Mouse (Mus musculus): ENCODE data around the gene Pla2g2c. TPM values are rescaled to one million over a fixed set of nuclear protein-coding genes. Genes with fewer than 3 reads are reported as not detected.
A peak's percentile ranks its signal among the peaks of the same experiment; 100 is the strongest.

The Pla2g2c gene
- polyA plus RNA-seq, 2 experiments = 0.01 TPM; not detected in 1

DNA sequence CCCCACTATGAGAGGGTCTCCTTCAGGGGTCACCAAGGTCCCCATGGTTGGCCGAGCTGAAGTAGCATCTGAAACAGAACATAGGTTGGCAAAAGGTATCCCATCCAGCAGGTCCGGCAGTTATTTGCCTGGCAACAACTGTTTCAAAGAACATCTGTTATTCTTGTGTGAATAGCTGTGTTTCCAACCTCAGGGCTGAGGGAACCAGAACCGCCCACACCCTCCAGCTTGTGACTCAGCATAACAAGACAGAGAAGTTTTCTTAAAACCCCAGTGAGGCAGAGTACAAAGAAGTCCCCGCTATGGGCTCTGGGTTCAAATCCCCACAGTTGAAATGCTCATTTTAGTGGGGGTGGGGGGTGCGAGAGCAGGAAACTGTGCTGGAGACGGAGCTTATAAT, 57.5 kb downstream of the Pla2g2c start:
- DNase-seq (ENCODE audit: low read depth in 3 of 3, low spot score in 3 of 3) (no peak), ATAC-seq (ENCODE audit: insufficient read depth) (no peak)
- Histone ChIP-seq H3K36me3 (replicated peaks; ENCODE audit: control insufficient read depth, insufficient read depth, low read depth) (no peaks in the 10 kb centered on the region), H3K4me3 (ENCODE audit: insufficient read depth in 1 of 2, low read depth in 2 of 2, low read length in 2 of 2) (no peak overlapping the region), H3K27ac (no peak overlapping the region), H3K9ac (replicated peaks) (no peak overlapping the region), H3K4me1 (replicated peaks; ENCODE audit: control insufficient read depth in 2 of 2, insufficient read depth in 2 of 2, low read length in 1 of 2) (no peaks in the 10 kb centered on the region), H3K27me3 (ENCODE audit: control insufficient read depth, insufficient read depth, low read length) (no peaks in the 10 kb centered on the region), H3K4me2 (ENCODE audit: low read depth) (no peak overlapping the region), H3K9me3 (ENCODE audit: control insufficient read depth, low read length) (no peaks in the 10 kb centered on the region)
- WGBS (ENCODE audit: insufficient replicate concordance) = 58% methylated on average over 6 of the region's 6 CpGs
- TF ChIP-seq CTCF (IDR thresholded peaks at IDR 0.05; ENCODE audit: low read depth) = no peak
- TF ChIP-seq EP300 (IDR thresholded peaks at IDR 0.05; ENCODE audit: low read depth) = no peak

GRCm38 (mm10) chr4:138785721-138786120, 61.1 kb downstream of the Pla2g2c start:
- Histone ChIP-seq H3K27ac (no peak overlapping the region), H3K9me3 (ENCODE audit: control insufficient read depth, low read length) (no peaks in the 10 kb centered on the region), H3K27me3 (ENCODE audit: control insufficient read depth, insufficient read depth, low read length) (no peaks in the 10 kb centered on the region), H3K4me3 (ENCODE audit: insufficient read depth in 1 of 2, low read depth in 2 of 2, low read length in 2 of 2) (no peak overlapping the region), H3K4me2 (ENCODE audit: low read depth) (no peak overlapping the region), H3K36me3 (replicated peaks; ENCODE audit: control insufficient read depth, insufficient read depth, low read depth) (no peaks in the 10 kb centered on the region), H3K4me1 (replicated peaks; ENCODE audit: control insufficient read depth in 2 of 2, insufficient read depth in 2 of 2, low read length in 1 of 2) (no peaks in the 10 kb centered on the region), H3K9ac (replicated peaks) (no peak overlapping the region)
- 61% methylated on average over 4 of the region's 4 CpGs for WGBS (ENCODE audit: insufficient replicate concordance)
- ATAC-seq (ENCODE audit: insufficient read depth) = no peak
- no peak for DNase-seq (ENCODE audit: low read depth in 3 of 3, low spot score in 3 of 3)
- TF ChIP-seq CTCF (IDR thresholded peaks at IDR 0.05; ENCODE audit: low read depth) = 0 out of 2 replicates have a peak, but pooled peaks have one; percentile 5
- TF ChIP-seq EP300 (IDR thresholded peaks at IDR 0.05; ENCODE audit: low read depth) = no peak

DNA sequence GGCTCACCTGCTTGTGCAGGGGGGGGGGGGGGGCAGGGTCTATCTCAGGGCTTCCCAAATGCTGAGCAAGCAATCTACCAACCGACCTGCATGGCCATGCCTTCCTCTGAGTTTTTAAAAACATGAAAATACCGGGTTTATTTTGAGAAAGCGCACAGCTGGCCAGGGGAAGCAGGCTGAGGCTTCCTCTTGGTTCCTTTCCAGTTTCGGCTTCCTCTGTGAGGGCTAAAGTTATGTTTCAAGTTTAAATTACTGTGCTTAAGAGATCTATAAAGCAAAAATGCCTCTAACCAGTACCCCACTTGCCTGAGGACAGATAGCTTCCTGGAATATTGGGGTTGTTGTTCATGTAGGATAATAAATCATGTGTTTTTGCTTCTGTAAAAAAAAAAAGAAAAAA, 61.5 kb downstream of the Pla2g2c start:
- Histone ChIP-seq H3K27ac (no peak overlapping the region), H3K36me3 (replicated peaks; ENCODE audit: control insufficient read depth, insufficient read depth, low read depth) (no peaks in the 10 kb centered on the region), H3K9me3 (ENCODE audit: control insufficient read depth, low read length) (no peaks in the 10 kb centered on the region), H3K4me2 (ENCODE audit: low read depth) (no peak overlapping the region), H3K9ac (replicated peaks) (no peak overlapping the region), H3K4me3 (ENCODE audit: insufficient read depth in 1 of 2, low read depth in 2 of 2, low read length in 2 of 2) (no peak overlapping the region), H3K27me3 (ENCODE audit: control insufficient read depth, insufficient read depth, low read length) (no peaks in the 10 kb centered on the region), H3K4me1 (replicated peaks; ENCODE audit: control insufficient read depth in 2 of 2, insufficient read depth in 2 of 2, low read length in 1 of 2) (no peaks in the 10 kb centered on the region)
- TF ChIP-seq EP300 (IDR thresholded peaks at IDR 0.05; ENCODE audit: low read depth) (no peak), CTCF (IDR thresholded peaks at IDR 0.05; ENCODE audit: low read depth) (no peak)
- WGBS (ENCODE audit: insufficient replicate concordance) = 37% methylated on average over 4 of the region's 4 CpGs
- ATAC-seq (ENCODE audit: insufficient read depth) = no peak
- no peak for DNase-seq (ENCODE audit: low read depth in 3 of 3, low spot score in 3 of 3)

GRCm38 (mm10) chr4:138788381-138788780, 63.8 kb downstream of the Pla2g2c start:
- Histone ChIP-seq H3K4me3 (ENCODE audit: insufficient read depth in 1 of 2, low read depth in 2 of 2, low read length in 2 of 2) (no peak overlapping the region), H3K27ac (no peak overlapping the region), H3K4me2 (ENCODE audit: low read depth) (no peak overlapping the region), H3K36me3 (replicated peaks; ENCODE audit: control insufficient read depth, insufficient read depth, low read depth) (no peaks in the 10 kb centered on the region), H3K27me3 (ENCODE audit: control insufficient read depth, insufficient read depth, low read length) (no peaks in the 10 kb centered on the region), H3K4me1 (replicated peaks; ENCODE audit: control insufficient read depth in 2 of 2, insufficient read depth in 2 of 2, low read length in 1 of 2) (no peaks in the 10 kb centered on the region), H3K9me3 (ENCODE audit: control insufficient read depth, low read length) (no peaks in the 10 kb centered on the region), H3K9ac (replicated peaks) (no peak overlapping the region)
- no peak for DNase-seq (ENCODE audit: low read depth in 3 of 3, low spot score in 3 of 3)
- no peak for ATAC-seq (ENCODE audit: insufficient read depth)
- 47% methylated on average over 4 of the region's 4 CpGs for WGBS (ENCODE audit: insufficient replicate concordance)
- TF ChIP-seq EP300 (IDR thresholded peaks at IDR 0.05; ENCODE audit: low read depth) (no peak), CTCF (IDR thresholded peaks at IDR 0.05; ENCODE audit: low read depth) (no peak)

DNA sequence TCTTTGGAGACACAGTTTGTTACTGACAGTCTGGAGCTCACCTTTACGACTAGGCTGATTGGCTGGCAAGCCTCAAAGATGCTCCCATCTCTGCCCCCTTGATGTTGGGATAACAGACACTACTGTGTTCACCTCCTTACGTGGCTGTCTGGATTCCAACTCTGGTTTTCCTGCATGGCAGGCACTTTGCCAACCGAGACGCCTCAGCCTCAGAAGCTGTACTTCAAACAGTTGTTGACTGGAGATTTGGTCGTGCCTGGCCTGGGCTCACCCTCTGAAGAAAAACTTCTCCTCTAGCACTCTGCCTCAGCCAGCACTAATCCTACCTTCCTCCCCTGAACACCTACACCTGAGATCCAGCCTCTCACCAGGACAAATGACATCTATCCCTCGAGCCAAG, 66.9 kb downstream of the Pla2g2c start:
- WGBS (ENCODE audit: insufficient replicate concordance) = 48% methylated on average over 6 of the region's 6 CpGs
- DNase-seq (ENCODE audit: low read depth in 3 of 3, low spot score in 3 of 3) (no peak), ATAC-seq (ENCODE audit: insufficient read depth) (no peak)
- TF ChIP-seq EP300 (IDR thresholded peaks at IDR 0.05; ENCODE audit: low read depth) = no peak
- no peak for TF ChIP-seq CTCF (IDR thresholded peaks at IDR 0.05; ENCODE audit: low read depth)
- H3K9me3 ChIP-seq (ENCODE audit: control insufficient read depth, low read length) = no peaks in the 10 kb centered on the region
- no peak overlapping the region for H3K9ac ChIP-seq (replicated peaks)
- H3K36me3 ChIP-seq (replicated peaks; ENCODE audit: control insufficient read depth, insufficient read depth, low read depth) = no peaks in the 10 kb centered on the region
- H3K4me2 ChIP-seq (ENCODE audit: low read depth) = no peak overlapping the region
- H3K27ac ChIP-seq = no peak overlapping the region
- H3K4me3 ChIP-seq (ENCODE audit: insufficient read depth in 1 of 2, low read depth in 2 of 2, low read length in 2 of 2) = no peak overlapping the region
- H3K4me1 ChIP-seq (replicated peaks; ENCODE audit: control insufficient read depth in 2 of 2, insufficient read depth in 2 of 2, low read length in 1 of 2) = no peaks in the 10 kb centered on the region
- no peaks in the 10 kb centered on the region for H3K27me3 ChIP-seq (ENCODE audit: control insufficient read depth, insufficient read depth, low read length)
